Mouse (Mus musculus) lung, postnatal 0 days (tissue): ENCODE results near the gene Sfxn3.

Source experiments
- CTCF ChIP-seq: IDR thresholded peaks from 2 replicates; pipeline ENCODE4 v1.5.1; 2016; ENCODE audit warnings: antibody characterized with exemption, mild to moderate bottlenecking
- EP300 ChIP-seq: IDR thresholded peaks from 2 replicates; pipeline ENCODE4 v1.6.1; 2016; ENCODE audit warnings: antibody characterized with exemption, mild to moderate bottlenecking, control low read depth

GRCm38 (mm10) chr19:45040214-45040613 is 7.1 kb upstream of the Sfxn3 start:
- TF ChIP-seq EP300 (no peak), CTCF (no peak)
